8 mouse cellular contexts compared by ENCODE assay signal in genomic region chr4:43380951-43381350, GRCm38 (mm10). TPM values are rescaled to one million over a fixed set of nuclear protein-coding genes. Genes with fewer than 3 reads are reported as not detected.
A peak's percentile ranks its signal among the peaks of the same experiment; 100 is the strongest.
DNase-seq lines count a peak whose midpoint lies in the region; ATAC-seq and TF ChIP-seq lines count a peak whose summit lies in the region.

No protein-coding gene starts in this region.

- peak overlapping the region; percentile 69; the same call in 1 of the 2 replicates for H3K9ac ChIP-seq in embryonic facial prominence, embryonic 15.5 days
- peak overlapping the region; percentile 91 for H3K9ac ChIP-seq in intestine, embryonic 15.5 days
- H3K9ac ChIP-seq in neural tube, embryonic 12.5 days, result peak overlapping the region; percentile 83

- ATAC-seq in embryonic facial prominence, embryonic 15.5 days (ENCODE audit: insufficient number of reproducible peaks, low FRiP score, low TSS enrichment, low read depth), result no peak
- ATAC-seq in intestine, embryonic 15.5 days, result no peak; the same call in 1 of the 2 replicates
- ATAC-seq in neural tube, embryonic 12.5 days (ENCODE audit: low FRiP score, low read depth), result no peak

- DNase-seq in left cerebral cortex, adult 2 months (ENCODE audit: extremely low spot score in 1 of 2, low spot score in 2 of 2), result no peak
- DNase-seq in left cerebral cortex, adult 9 months (ENCODE audit: low spot score in 2 of 2), result no peak
- no peak for DNase-seq in gastrocnemius, adult 18-20 months (ENCODE audit: low spot score)
- DNase-seq in frontal cortex, postnatal 14 days (ENCODE audit: low spot score in 2 of 2), result no peak
- no peak for DNase-seq in cerebellum, postnatal 4 days (ENCODE audit: low spot score in 2 of 2)

- no peaks in the 10 kb centered on the region for H3K9me3 ChIP-seq in embryonic facial prominence, embryonic 15.5 days (replicated peaks)
- H3K9me3 ChIP-seq in intestine, embryonic 15.5 days, result no peaks in the 10 kb centered on the region
- no peaks in the 10 kb centered on the region for H3K9me3 ChIP-seq in neural tube, embryonic 12.5 days

- intact Hi-C loops in left cerebral cortex, adult 2 months (cut with DNase I), result no loop called here

- peak overlapping the region; percentile 100 for H3K27ac ChIP-seq in left cerebral cortex, adult 2 months
- peak overlapping the region; percentile 69; the same call in 1 of the 2 replicates for H3K27ac ChIP-seq in embryonic facial prominence, embryonic 15.5 days (replicated peaks)
- no peak overlapping the region for H3K27ac ChIP-seq in intestine, embryonic 15.5 days
- H3K27ac ChIP-seq in neural tube, embryonic 12.5 days, result no peak overlapping the region

- H3K4me3 ChIP-seq in left cerebral cortex, adult 2 months, result peak overlapping the region; percentile 81
- H3K4me3 ChIP-seq in embryonic facial prominence, embryonic 15.5 days (replicated peaks), result peak overlapping the region; percentile 80
- H3K4me3 ChIP-seq in intestine, embryonic 15.5 days (replicated peaks), result peak overlapping the region; percentile 80
- H3K4me3 ChIP-seq in neural tube, embryonic 12.5 days, result peak overlapping the region; percentile 68

- WGBS in embryonic facial prominence, embryonic 15.5 days, result 51% methylated on average over 10 of the region's 10 CpGs
- WGBS in intestine, embryonic 15.5 days, result 27% methylated on average over 10 of the region's 10 CpGs
- 58% methylated on average over 10 of the region's 10 CpGs for WGBS in neural tube, embryonic 12.5 days

- no peaks in the 10 kb centered on the region; the same call in 1 of the 2 replicates for H3K27me3 ChIP-seq in embryonic facial prominence, embryonic 15.5 days
- H3K27me3 ChIP-seq in intestine, embryonic 15.5 days (replicated peaks), result no peaks in the 10 kb centered on the region
- 0 out of 2 replicates have a peak, but pooled peaks cover 5% of the 10 kb centered on the region for H3K27me3 ChIP-seq in neural tube, embryonic 12.5 days (replicated peaks)

- H3K4me2 ChIP-seq in embryonic facial prominence, embryonic 15.5 days (replicated peaks), result peak overlapping the region; percentile 90
- peak overlapping the region; percentile 88 for H3K4me2 ChIP-seq in intestine, embryonic 15.5 days (replicated peaks)
- peak overlapping the region; percentile 84 for H3K4me2 ChIP-seq in neural tube, embryonic 12.5 days (replicated peaks)

- no peak for TF ChIP-seq CTCF in left cerebral cortex, adult 2 months (IDR thresholded peaks at IDR 0.05)

- H3K4me1 ChIP-seq in embryonic facial prominence, embryonic 15.5 days, result peaks cover 24% of the 10 kb centered on the region
- H3K4me1 ChIP-seq in intestine, embryonic 15.5 days (replicated peaks), result peaks cover 14% of the 10 kb centered on the region
- peaks cover 21% of the 10 kb centered on the region for H3K4me1 ChIP-seq in neural tube, embryonic 12.5 days

- H3K36me3 ChIP-seq in embryonic facial prominence, embryonic 15.5 days, result no peaks in the 10 kb centered on the region
- H3K36me3 ChIP-seq in intestine, embryonic 15.5 days, result no peaks in the 10 kb centered on the region
- H3K36me3 ChIP-seq in neural tube, embryonic 12.5 days, result no peaks in the 10 kb centered on the region

RNA-seq across cellular contexts. Expression of gene Rusc2, which starts 0.8 kb away (rescaled TPM):
- 100 to 1,000 TPM; 137 to 144 TPM for total RNA-seq in left cerebral cortex, adult 2 months (2021)
- polyA plus RNA-seq in embryonic facial prominence, embryonic 15.5 days (2015; fragmentation: Nextera tagmentation; extraction: Ambion mirVana), result 18.2 TPM in 2 replicates
- polyA plus RNA-seq in intestine, embryonic 15.5 days (2015; fragmentation: Nextera tagmentation; extraction: Ambion mirVana), result 13.1 and 14.0 TPM in 2 replicates
- polyA plus RNA-seq in neural tube, embryonic 12.5 days (2016; fragmentation: Nextera tagmentation; extraction: Ambion mirVana), result 52.7 and 53.3 TPM in 2 replicates
- total RNA-seq in gastrocnemius, adult 18-20 months (2021), result 10 to 100 TPM; 28.5 to 36.3 TPM

RNA-seq across cellular contexts. Expression of gene Fam166b, which starts 48.0 kb away (rescaled TPM):
- 1 to 10 TPM in 1 of 2 experiments, under 1 TPM in 1; 0.68 to 1.3 TPM for total RNA-seq in left cerebral cortex, adult 2 months (2021)
- 0.41 and 0.44 TPM in 2 replicates for polyA plus RNA-seq in embryonic facial prominence, embryonic 15.5 days (2015; fragmentation: Nextera tagmentation; extraction: Ambion mirVana)
- 0.28 TPM in 1 of 2 replicates, not detected in the other for polyA plus RNA-seq in intestine, embryonic 15.5 days (2015; fragmentation: Nextera tagmentation; extraction: Ambion mirVana)
- polyA plus RNA-seq in neural tube, embryonic 12.5 days (2016; fragmentation: Nextera tagmentation; extraction: Ambion mirVana), result 0.34 TPM in 1 of 2 replicates, not detected in the other
- total RNA-seq in gastrocnemius, adult 18-20 months (2021), result not detected

Comparison
In these comparisons a context has a peak if more than half of its experiments do, and no peak if none do; other contexts are left out.
1. H3K27ac ChIP-seq: peak in left cerebral cortex, adult 2 months (single experiment) and embryonic facial prominence, embryonic 15.5 days (single experiment); none in intestine, embryonic 15.5 days (single experiment) and neural tube, embryonic 12.5 days (single experiment).
2. Peak in every context shown above with its lines, with median percentiles within 50 percentile points of each other: H3K4me3 ChIP-seq, H3K4me2 ChIP-seq and H3K9ac ChIP-seq.